Mouse (Mus musculus): ENCODE data around the gene Sgsh. TPM values are rescaled to one million over a fixed set of nuclear protein-coding genes. Genes with fewer than 3 reads are reported as not detected.

Sgsh gene
- total RNA-seq, 2 experiments from 2014 or later: 3.6 to 6.3 TPM

GRCm38 (mm10) chr11:119381631-119382337 lies 26.4 kb upstream of the Sgsh start:
- no peak for ATAC-seq (replicated peaks; ENCODE audit: low FRiP score, low TSS enrichment, poor library complexity, severe bottlenecking)

- ATAC-seq (replicated peaks; ENCODE audit: low FRiP score, low TSS enrichment, poor library complexity, severe bottlenecking): no peak
Measured at GRCm38 (mm10) chr11:119378551-119378950, 23.2 kb upstream of the Sgsh start.

GRCm38 (mm10) chr11:119377326-119377725 lies 22.0 kb upstream of the Sgsh start:
- ATAC-seq (replicated peaks; ENCODE audit: low FRiP score, low TSS enrichment, poor library complexity, severe bottlenecking): no peak

- no peak for ATAC-seq (replicated peaks; ENCODE audit: low FRiP score, low TSS enrichment, poor library complexity, severe bottlenecking)
Measured at GRCm38 (mm10) chr11:119375425-119375824, 20.1 kb upstream of the Sgsh start.

- peak; percentile 96 for ATAC-seq (replicated peaks; ENCODE audit: low FRiP score, low TSS enrichment, poor library complexity, severe bottlenecking)
Measured at GRCm38 (mm10) chr11:119363534-119364145, 8.3 kb upstream of the Sgsh start.

DNA sequence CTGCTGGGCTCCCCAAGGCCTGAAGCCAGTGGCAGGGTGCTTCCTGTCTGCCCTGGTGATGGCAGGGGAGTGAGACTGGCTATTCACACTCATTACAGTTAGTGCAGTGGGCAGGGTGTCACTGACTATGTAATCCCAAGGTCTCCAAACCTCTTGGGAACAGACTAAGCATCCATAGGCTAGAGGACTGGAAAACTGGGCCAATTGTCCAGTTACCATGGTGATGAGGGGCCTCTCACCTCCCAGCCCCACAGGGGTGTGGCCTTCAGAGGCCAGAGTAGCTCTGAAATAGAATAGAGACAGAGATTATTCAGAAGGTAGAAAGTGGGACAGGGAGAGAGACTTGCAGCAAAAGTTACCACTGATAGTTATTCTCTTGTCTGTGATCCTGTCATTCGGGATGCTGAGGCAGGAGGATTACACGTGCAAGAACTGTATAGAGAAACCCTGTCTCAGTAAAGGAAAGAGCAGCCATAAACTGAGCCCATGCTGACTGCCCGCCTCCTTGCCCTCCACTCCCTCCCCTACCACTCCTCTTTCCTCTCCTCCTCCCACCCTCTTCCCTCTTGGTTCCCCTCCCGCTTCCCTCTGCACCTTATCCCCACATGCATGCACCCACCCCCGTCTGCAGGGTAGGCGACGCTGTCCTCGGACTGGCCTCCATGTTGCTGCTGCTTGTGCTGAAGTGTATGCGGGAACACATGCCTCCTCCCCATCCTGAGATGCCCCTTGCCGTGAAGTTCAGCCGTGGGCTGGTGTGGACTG lies 7.6 kb upstream of the Sgsh start:
- peak; percentile 66 for ATAC-seq (replicated peaks; ENCODE audit: low FRiP score, low TSS enrichment, poor library complexity, severe bottlenecking)

DNA sequence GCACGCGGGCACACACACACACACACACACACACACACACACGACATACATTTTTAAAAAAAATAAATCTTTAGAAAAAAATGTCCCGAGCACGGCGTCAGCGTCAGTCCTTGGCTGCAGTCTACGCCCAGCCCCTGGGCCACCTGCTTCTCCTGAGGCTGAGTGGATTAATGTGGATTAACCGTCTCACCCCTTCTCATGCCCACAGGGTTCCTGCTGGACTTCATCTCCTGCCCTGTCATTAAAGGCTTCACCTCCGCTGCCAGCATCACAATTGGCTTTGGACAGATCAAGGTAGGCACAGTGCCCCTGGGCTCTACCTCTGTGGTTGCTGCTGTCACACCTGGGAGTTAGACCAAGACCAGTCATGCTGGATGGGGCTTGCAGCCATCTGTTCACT lies 3.8 kb upstream of the Sgsh start:
- ATAC-seq (replicated peaks; ENCODE audit: low FRiP score, low TSS enrichment, poor library complexity, severe bottlenecking): no peak

DNA sequence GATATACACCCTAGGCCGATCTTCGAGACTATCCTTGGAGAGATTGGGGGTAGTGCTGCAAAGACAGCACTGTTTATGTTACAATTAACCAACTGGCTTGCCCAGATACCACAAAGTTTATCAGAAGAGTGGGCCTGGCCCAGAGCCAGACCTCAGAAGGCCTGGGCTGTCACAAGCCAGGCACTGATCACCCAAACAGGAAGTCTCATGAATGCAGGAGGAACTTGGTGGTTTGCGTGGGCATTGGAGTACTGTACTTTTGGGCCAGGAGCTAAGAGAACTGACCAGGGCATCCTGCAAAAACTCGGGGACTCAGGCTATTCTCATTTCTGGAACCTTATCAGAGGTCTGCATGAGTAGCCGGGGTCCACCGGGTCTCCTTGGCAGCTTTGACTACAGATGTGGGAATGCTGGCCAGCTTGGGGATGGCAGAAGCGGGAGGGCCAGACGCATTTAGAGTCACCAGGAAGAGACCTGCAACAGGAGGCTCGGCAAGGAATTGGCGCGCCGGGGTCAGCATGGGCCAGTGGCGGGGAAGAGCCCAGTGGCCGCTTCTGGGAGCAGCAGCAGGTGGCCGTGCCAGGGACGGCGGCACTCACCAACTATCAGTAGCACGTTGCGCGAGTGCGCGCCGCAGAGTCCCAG lies 416 bp downstream of the Sgsh start:
- peak; percentile 85 for ATAC-seq (replicated peaks; ENCODE audit: low FRiP score, low TSS enrichment, poor library complexity, severe bottlenecking)

GRCm38 (mm10) chr11:119353946-119354345 lies 1.4 kb downstream of the Sgsh start:
- ATAC-seq (replicated peaks; ENCODE audit: low FRiP score, low TSS enrichment, poor library complexity, severe bottlenecking): no peak

GRCm38 (mm10) chr11:119352113-119352512 lies 3.2 kb downstream of the Sgsh start:
- no peak for ATAC-seq (replicated peaks; ENCODE audit: low FRiP score, low TSS enrichment, poor library complexity, severe bottlenecking)

- no peak for ATAC-seq (replicated peaks; ENCODE audit: low FRiP score, low TSS enrichment, poor library complexity, severe bottlenecking)
Measured at GRCm38 (mm10) chr11:119347125-119347524, 8.2 kb downstream of the Sgsh start.

DNA sequence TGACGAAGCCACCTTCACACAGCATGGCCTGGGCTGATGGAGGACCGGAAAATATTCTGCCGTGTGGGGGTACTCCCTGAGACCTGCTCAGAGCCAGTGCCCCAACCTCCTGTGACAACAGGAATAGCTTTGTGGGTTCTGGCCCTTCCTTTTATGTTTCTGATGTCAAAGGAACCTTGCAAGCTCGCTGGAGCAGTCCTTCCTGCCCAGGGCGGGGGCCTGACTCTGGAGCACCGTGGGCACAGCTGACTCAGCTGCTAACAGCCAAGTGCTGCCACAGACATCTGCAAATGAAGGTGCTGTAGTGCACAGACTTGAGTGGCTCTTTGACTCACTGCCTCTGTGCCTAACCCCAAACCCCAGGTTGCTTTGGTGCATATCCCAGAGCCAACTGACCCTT lies 10.5 kb downstream of the Sgsh start:
- no peak for ATAC-seq (replicated peaks; ENCODE audit: low FRiP score, low TSS enrichment, poor library complexity, severe bottlenecking)

- ATAC-seq (replicated peaks; ENCODE audit: low FRiP score, low TSS enrichment, poor library complexity, severe bottlenecking): no peak
Measured at GRCm38 (mm10) chr11:119344178-119344577, 11.2 kb downstream of the Sgsh start.

GRCm38 (mm10) chr11:119339637-119340036 lies 15.7 kb downstream of the Sgsh start:
- peak; percentile 79 for ATAC-seq (replicated peaks; ENCODE audit: low FRiP score, low TSS enrichment, poor library complexity, severe bottlenecking)

- no peak for ATAC-seq (replicated peaks; ENCODE audit: low FRiP score, low TSS enrichment, poor library complexity, severe bottlenecking)
Measured at GRCm38 (mm10) chr11:119339179-119339578, 16.2 kb downstream of the Sgsh start.

DNA sequence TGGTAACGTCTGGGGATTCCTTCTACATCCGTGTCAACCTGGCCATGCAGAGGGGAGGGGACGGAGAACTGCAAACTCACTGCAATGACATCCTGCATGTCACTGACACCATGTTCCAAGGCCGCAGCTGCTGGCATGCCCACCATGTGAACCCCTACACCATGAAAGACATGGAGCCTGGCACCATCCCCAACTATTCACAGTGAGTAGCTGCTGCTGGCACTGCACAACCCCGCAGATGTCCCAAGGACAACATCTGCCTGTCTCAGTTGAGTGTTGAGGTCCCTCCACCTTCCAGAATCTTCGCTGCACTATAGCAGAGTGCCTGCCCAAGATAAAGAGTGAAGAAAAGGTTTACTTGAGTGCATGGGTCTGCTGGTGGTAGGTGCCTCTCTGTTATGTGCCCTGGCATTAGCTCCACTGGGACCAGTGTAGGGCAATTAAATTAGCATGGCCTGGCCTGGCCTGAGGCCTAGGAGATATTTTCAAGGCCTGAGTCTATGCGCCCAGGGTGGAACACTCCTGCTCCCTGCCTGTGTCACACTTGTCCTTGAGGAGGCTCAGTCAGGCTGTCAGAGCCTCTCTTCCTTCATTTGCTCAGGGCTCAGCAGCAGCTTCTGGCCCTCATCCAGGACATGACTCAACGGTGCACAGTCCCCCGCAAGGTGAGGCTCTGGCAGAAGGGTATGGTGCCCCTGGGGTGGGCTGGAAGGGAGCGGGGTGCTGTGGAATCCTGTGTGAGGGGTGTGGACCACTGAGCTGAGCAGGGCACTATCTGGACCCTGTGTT lies 16.9 kb downstream of the Sgsh start:
- no peak for ATAC-seq (replicated peaks; ENCODE audit: low FRiP score, low TSS enrichment, poor library complexity, severe bottlenecking)

GRCm38 (mm10) chr11:119331970-119332369 lies 23.4 kb downstream of the Sgsh start:
- no peak for ATAC-seq (replicated peaks; ENCODE audit: low FRiP score, low TSS enrichment, poor library complexity, severe bottlenecking)

GRCm38 (mm10) chr11:119330592-119330991 lies 24.7 kb downstream of the Sgsh start:
- no peak for ATAC-seq (replicated peaks; ENCODE audit: low FRiP score, low TSS enrichment, poor library complexity, severe bottlenecking)

DNA sequence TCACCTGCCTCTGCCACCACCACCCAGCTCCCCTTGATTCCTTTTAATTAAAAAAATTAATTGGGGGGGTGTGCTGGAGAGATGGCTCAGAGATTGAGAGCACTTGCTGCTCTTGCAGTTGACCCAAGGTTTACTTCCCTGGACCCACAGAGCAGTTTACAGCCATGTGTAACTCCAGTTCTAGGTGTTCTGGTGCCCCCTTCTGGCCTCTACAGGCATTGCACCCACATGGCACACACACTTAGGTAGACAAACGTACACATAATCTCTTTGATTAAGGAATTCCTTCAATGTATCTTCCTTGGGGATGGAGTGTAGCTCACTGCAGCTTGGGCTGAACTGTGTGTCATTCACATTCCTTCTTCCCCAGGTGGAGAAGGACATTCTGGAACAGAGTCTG lies 30.3 kb downstream of the Sgsh start:
- no peak for ATAC-seq (replicated peaks; ENCODE audit: low FRiP score, low TSS enrichment, poor library complexity, severe bottlenecking)
